Mouse (Mus musculus): ENCODE measurements around the gene Fli1. TPM values are rescaled to one million over a fixed set of nuclear protein-coding genes. Genes with fewer than 3 reads are reported as not detected.
A peak's percentile ranks its signal among the peaks of the same experiment; 100 is the strongest.

Gene Fli1
- polyA plus RNA-seq, 1 experiment from 2014 or later = 56.7 TPM

GRCm38 (mm10) chr9:32531588-32531987 is 11.1 kb downstream of the Fli1 start:
- no peak overlapping the region for H3K4me3 ChIP-seq
- 88% methylated on average over 4 of the region's 4 CpGs for WGBS
- peaks cover 3% of the 10 kb centered on the region; the same call in 1 of the 2 replicates for H3K4me1 ChIP-seq
- no peaks in the 10 kb centered on the region for H3K9me3 ChIP-seq
- no peaks in the 10 kb centered on the region for H3K27me3 ChIP-seq (replicated peaks; ENCODE audit: low read depth, poor library complexity, severe bottlenecking)
- H3K27ac ChIP-seq (replicated peaks) = no peak overlapping the region
- no peak for DNase-seq (ENCODE audit: low spot score)
- H3K36me3 ChIP-seq (replicated peaks) = peaks cover 38% of the 10 kb centered on the region

- H3K27ac ChIP-seq (replicated peaks) = no peak overlapping the region
- no peaks in the 10 kb centered on the region for H3K9me3 ChIP-seq
- peak; percentile 6 for DNase-seq (ENCODE audit: low spot score)
- H3K4me1 ChIP-seq = peaks cover 3% of the 10 kb centered on the region; the same call in 1 of the 2 replicates
- WGBS = 78% methylated on average over 1 of the region's 1 CpGs
- H3K4me3 ChIP-seq = no peak overlapping the region
- no peaks in the 10 kb centered on the region for H3K27me3 ChIP-seq (replicated peaks; ENCODE audit: low read depth, poor library complexity, severe bottlenecking)
- H3K36me3 ChIP-seq (replicated peaks) = peaks cover 38% of the 10 kb centered on the region
These were observed 11.7 kb downstream of the Fli1 start for GRCm38 (mm10) chr9:32530975-32531374.

GRCm38 (mm10) chr9:32530188-32530587 is 12.5 kb downstream of the Fli1 start:
- Histone ChIP-seq H3K27ac (replicated peaks) (no peak overlapping the region), H3K36me3 (replicated peaks) (peaks cover 37% of the 10 kb centered on the region), H3K4me3 (no peak overlapping the region), H3K27me3 (replicated peaks; ENCODE audit: low read depth, poor library complexity, severe bottlenecking) (no peaks in the 10 kb centered on the region), H3K4me1 (peaks cover 3% of the 10 kb centered on the region; the same call in 1 of the 2 replicates), H3K9me3 (no peaks in the 10 kb centered on the region)
- WGBS = 78% methylated on average over 5 of the region's 5 CpGs
- no peak for DNase-seq (ENCODE audit: low spot score)

- Histone ChIP-seq H3K27ac (replicated peaks) (no peak overlapping the region), H3K4me3 (no peak overlapping the region), H3K9me3 (no peaks in the 10 kb centered on the region), H3K27me3 (replicated peaks; ENCODE audit: low read depth, poor library complexity, severe bottlenecking) (no peaks in the 10 kb centered on the region), H3K4me1 (peaks cover 3% of the 10 kb centered on the region; the same call in 1 of the 2 replicates), H3K36me3 (replicated peaks) (peaks cover 41% of the 10 kb centered on the region)
- DNase-seq (ENCODE audit: low spot score) = no peak
- WGBS = 87% methylated on average over 5 of the region's 5 CpGs
These were observed 13.1 kb downstream of the Fli1 start for GRCm38 (mm10) chr9:32529594-32529993.

GRCm38 (mm10) chr9:32527329-32527728 is 15.3 kb downstream of the Fli1 start:
- Histone ChIP-seq H3K27ac (replicated peaks) (no peak overlapping the region), H3K9me3 (no peaks in the 10 kb centered on the region), H3K4me1 (peaks cover 3% of the 10 kb centered on the region; the same call in 1 of the 2 replicates), H3K27me3 (replicated peaks; ENCODE audit: low read depth, poor library complexity, severe bottlenecking) (no peaks in the 10 kb centered on the region), H3K36me3 (replicated peaks) (peaks cover 39% of the 10 kb centered on the region), H3K4me3 (no peak overlapping the region)
- WGBS = 94% methylated on average over 7 of the region's 7 CpGs
- no peak for DNase-seq (ENCODE audit: low spot score)

GRCm38 (mm10) chr9:32525787-32526186 is 16.9 kb downstream of the Fli1 start:
- Histone ChIP-seq H3K4me3 (no peak overlapping the region), H3K4me1 (peaks cover 12% of the 10 kb centered on the region), H3K27ac (replicated peaks) (no peak overlapping the region), H3K27me3 (replicated peaks; ENCODE audit: low read depth, poor library complexity, severe bottlenecking) (no peaks in the 10 kb centered on the region), H3K9me3 (no peaks in the 10 kb centered on the region), H3K36me3 (replicated peaks) (peaks cover 44% of the 10 kb centered on the region)
- 81% methylated on average over 5 of the region's 5 CpGs for WGBS
- no peak for DNase-seq (ENCODE audit: low spot score)

- DNase-seq (ENCODE audit: low spot score) = no peak
- Histone ChIP-seq H3K27ac (replicated peaks) (no peak overlapping the region), H3K36me3 (replicated peaks) (peaks cover 31% of the 10 kb centered on the region), H3K9me3 (no peaks in the 10 kb centered on the region), H3K4me3 (no peak overlapping the region), H3K27me3 (replicated peaks; ENCODE audit: low read depth, poor library complexity, severe bottlenecking) (no peaks in the 10 kb centered on the region), H3K4me1 (peaks cover 42% of the 10 kb centered on the region)
- 87% methylated on average over 2 of the region's 2 CpGs for WGBS
These were observed 20.0 kb downstream of the Fli1 start for GRCm38 (mm10) chr9:32522536-32523245.

GRCm38 (mm10) chr9:32521331-32521730 is 21.3 kb downstream of the Fli1 start:
- WGBS = 77% methylated on average over 3 of the region's 3 CpGs

GRCm38 (mm10) chr9:32520821-32521220 is 21.8 kb downstream of the Fli1 start:
- Histone ChIP-seq H3K4me1 (peaks cover 60% of the 10 kb centered on the region), H3K4me3 (no peak overlapping the region), H3K9me3 (no peaks in the 10 kb centered on the region), H3K27ac (replicated peaks) (no peak overlapping the region), H3K36me3 (replicated peaks) (peaks cover 31% of the 10 kb centered on the region), H3K27me3 (replicated peaks; ENCODE audit: low read depth, poor library complexity, severe bottlenecking) (no peaks in the 10 kb centered on the region)
- peak; percentile 8 for DNase-seq (ENCODE audit: low spot score)
- WGBS = 73% methylated on average over 6 of the region's 6 CpGs

More at GRCm38 (mm10) chr9:32521331-32521730, 21.3 kb downstream of the Fli1 start:
- Histone ChIP-seq H3K36me3 (replicated peaks) (peaks cover 31% of the 10 kb centered on the region), H3K4me1 (peaks cover 55% of the 10 kb centered on the region), H3K27me3 (replicated peaks; ENCODE audit: low read depth, poor library complexity, severe bottlenecking) (no peaks in the 10 kb centered on the region), H3K4me3 (no peak overlapping the region), H3K9me3 (no peaks in the 10 kb centered on the region), H3K27ac (replicated peaks) (no peak overlapping the region; the same call in 1 of the 2 replicates)
- DNase-seq (ENCODE audit: low spot score) = peak; percentile 7

- no peaks in the 10 kb centered on the region for H3K27me3 ChIP-seq (replicated peaks; ENCODE audit: low read depth, poor library complexity, severe bottlenecking)
- peak; percentile 60 for DNase-seq (ENCODE audit: low spot score)
- H3K27ac ChIP-seq (replicated peaks) = peak overlapping the region; percentile 57
- 54% methylated on average over 22 of the region's 22 CpGs for WGBS
- no peaks in the 10 kb centered on the region for H3K9me3 ChIP-seq
- H3K4me3 ChIP-seq = peak overlapping the region; percentile 23; the same call in 1 of the 2 replicates
- peaks cover 71% of the 10 kb centered on the region for H3K4me1 ChIP-seq
- H3K36me3 ChIP-seq (replicated peaks) = peaks cover 19% of the 10 kb centered on the region
These were observed 23.3 kb downstream of the Fli1 start for GRCm38 (mm10) chr9:32519101-32520051.

GRCm38 (mm10) chr9:32518351-32519075 is 24.1 kb downstream of the Fli1 start:
- Histone ChIP-seq H3K27ac (replicated peaks) (peak overlapping the region; percentile 57), H3K36me3 (replicated peaks) (peaks cover 13% of the 10 kb centered on the region), H3K4me3 (0 out of 2 replicates have a peak overlapping the region, but pooled peaks have one; percentile 23), H3K9me3 (no peaks in the 10 kb centered on the region), H3K4me1 (peaks cover 80% of the 10 kb centered on the region), H3K27me3 (replicated peaks; ENCODE audit: low read depth, poor library complexity, severe bottlenecking) (no peaks in the 10 kb centered on the region)
- WGBS = 59% methylated on average over 13 of the region's 13 CpGs
- DNase-seq (ENCODE audit: low spot score) = no peak

- H3K27ac ChIP-seq (replicated peaks) = no peak overlapping the region
- no peaks in the 10 kb centered on the region for H3K9me3 ChIP-seq
- no peaks in the 10 kb centered on the region for H3K27me3 ChIP-seq (replicated peaks; ENCODE audit: low read depth, poor library complexity, severe bottlenecking)
- no peak for DNase-seq (ENCODE audit: low spot score)
- H3K4me1 ChIP-seq = peaks cover 80% of the 10 kb centered on the region
- H3K4me3 ChIP-seq = no peak overlapping the region
- H3K36me3 ChIP-seq (replicated peaks) = peaks cover 29% of the 10 kb centered on the region
- WGBS = 75% methylated on average over 9 of the region's 9 CpGs
These were observed 26.0 kb downstream of the Fli1 start for GRCm38 (mm10) chr9:32516691-32517090.
